Mouse (Mus musculus) cortical plate, adult 2 months (tissue): ENCODE measurements around the gene Aif1l.

Experiments used
- CTCF ChIP-seq: fragments of 200-500 bp; IDR thresholded peaks from 2 replicates; pipeline ENCODE4 v1.5.1; 2011; ENCODE audit warnings: mild to moderate bottlenecking, control low read depth, low read length; ENCODE audit not compliant: insufficient read depth; ENCODE audit errors: extremely low read depth
- POLR2A ChIP-seq: fragments of 200-500 bp; IDR thresholded peaks from 2 replicates; pipeline ENCODE4 v1.6.1; 2011; ENCODE audit warnings: mild to moderate bottlenecking, low read length, control low read depth; ENCODE audit not compliant: insufficient read depth; ENCODE audit errors: extremely low read depth

GRCm38 (mm10) chr2:31954779-31955181 lies 4.8 kb downstream of the Aif1l start:
- TF ChIP-seq POLR2A (no peak), CTCF (no peak)
